Mouse (Mus musculus) testis, postnatal 14 days (tissue): ENCODE measurements at regions not wholly inside any gene's neighbourhood (a gene's known extent, or its start where the extent isn't known, plus 50 kb on each side); places are given as distances from the start of the nearest gene placed in this dataset.

ENCODE experiments used
- DNase-seq: peaks from one replicate; pipeline ENCODE4 v3.0.0; 2021; ENCODE audit warnings: low spot score

GRCm38 (mm10) chr7:58919863-58920262 lies 263.9 kb downstream of the Atp10a start:
- DNase-seq = no peak

GRCm38 (mm10) chr7:58920283-58920682 lies 264.3 kb downstream of the Atp10a start:
- no peak for DNase-seq

GRCm38 (mm10) chr7:58924975-58925374 lies 269.0 kb downstream of the Atp10a start:
- DNase-seq = no peak

GRCm38 (mm10) chr7:58925406-58925805 lies 269.4 kb downstream of the Atp10a start:
- no peak for DNase-seq

- DNase-seq = no peak
Observed at GRCm38 (mm10) chr7:58957448-58957847, 271.1 kb upstream of the Ube3a start.

- DNase-seq = peak; percentile 25
Observed at GRCm38 (mm10) chr7:59007196-59007595, 221.4 kb upstream of the Ube3a start.

GRCm38 (mm10) chr7:59013449-59014301 lies 214.9 kb upstream of the Ube3a start:
- DNase-seq = no peak

- DNase-seq = no peak
Observed at GRCm38 (mm10) chr7:59014302-59014677, 214.3 kb upstream of the Ube3a start.

GRCm38 (mm10) chr7:59027437-59027836 lies 201.1 kb upstream of the Ube3a start:
- DNase-seq = no peak
